Mouse (Mus musculus) heart, adult 2 months (tissue): ENCODE measurements around the gene Zfp629. TPM values are rescaled to one million over a fixed set of nuclear protein-coding genes. Genes with fewer than 3 reads are reported as not detected.
"Not testable (repeated sequence)": the region's sequence is repeated elsewhere in the genome, so short reads cannot be mapped to it uniquely, and the experiment has no call there.

Source experiments
- DNase-seq, 2 experiments: peaks; one replicate each; pipeline ENCODE4 v3.0.0; 2021
- H3K27ac ChIP-seq: fragments of 200-600 bp; 2 replicates; pipeline ENCODE4 v1.8.1; 2022
- H3K27me3 ChIP-seq: fragments of 200-500 bp; 2 replicates; pipeline ENCODE4 v1.6.1; 2012; ENCODE audit warnings: mild to moderate bottlenecking, low read length, inconsistent platforms, mixed read lengths; ENCODE audit not compliant: control insufficient read depth, insufficient read depth
- H3K36me3 ChIP-seq: fragments of 200-500 bp; 2 replicates; pipeline ENCODE4 v1.6.1; 2012; ENCODE audit warnings: low read length, inconsistent platforms; ENCODE audit not compliant: control insufficient read depth, insufficient read depth
- H3K4me1 ChIP-seq: fragments of 200-500 bp; 2 replicates; pipeline ENCODE4 v1.6.1; 2011; ENCODE audit warnings: low read length; ENCODE audit not compliant: control insufficient read depth, insufficient read depth
- H3K4me3 ChIP-seq: fragments of 200-600 bp; 2 replicates; pipeline ENCODE4 v1.8.1; 2022
- H3K79me2 ChIP-seq: fragments of 200-500 bp; replicated peaks from 2 replicates; pipeline ENCODE4 v1.6.1; 2012; ENCODE audit warnings: mild to moderate bottlenecking, inconsistent platforms, low read length, moderate library complexity, mixed read lengths; ENCODE audit not compliant: control insufficient read depth, insufficient read depth
- H3K9ac ChIP-seq: fragments of 200-500 bp; 2 replicates; pipeline ENCODE4 v1.6.1; 2012; ENCODE audit warnings: low read depth, mild to moderate bottlenecking, control low read depth, inconsistent platforms, low read length, mixed read lengths
- CTCF ChIP-seq: fragments of 200-600 bp; IDR thresholded peaks from 2 replicates; pipeline ENCODE4 v1.8.1; 2022; ENCODE audit warnings: antibody characterized with exemption, mild to moderate bottlenecking, moderate library complexity
- EP300 ChIP-seq: fragments of 200-500 bp; IDR thresholded peaks from 2 replicates; pipeline ENCODE4 v1.6.1; 2011; ENCODE audit warnings: low read depth, low read length, control low read depth; ENCODE audit not compliant: insufficient read depth
- POLR2A ChIP-seq: fragments of 200-500 bp; IDR thresholded peaks from 2 replicates; pipeline ENCODE4 v1.6.1; 2011; ENCODE audit warnings: mild to moderate bottlenecking, low read depth, low read length, control low read depth; ENCODE audit not compliant: insufficient read depth
- WGBS: fragments of 180-500 bp; shearing (Covaris S2); methylation state at CpG from one replicate; pipeline ENCODE4 v1.1.7; 2018; 5-methylcytosine and 5-hydroxymethylcytosine counted together
- intact Hi-C: fragments of 180-260 bp; cut with DNase I; formaldehyde crosslinking; loops from one replicate; pipeline ENCODE4 v1.15.1; 2025
- polyA plus RNA-seq: library from polyadenylated mRNA; depleted of rRNA; stranded (reverse); fragments of >200 nt; gene quantifications from 2 replicates; pipeline ENCODE4 v1.2.3, GENCODE M21; 2012
- total RNA-seq, 2 experiments: library from RNA; stranded (reverse); gene quantifications; 2 replicates each; pipeline ENCODE4 v1.2.3; 2021

The Zfp629 gene
- total and polyA plus RNA-seq, 3 experiments, result 12.5 to 24.9 (median 17.7) TPM

DNA sequence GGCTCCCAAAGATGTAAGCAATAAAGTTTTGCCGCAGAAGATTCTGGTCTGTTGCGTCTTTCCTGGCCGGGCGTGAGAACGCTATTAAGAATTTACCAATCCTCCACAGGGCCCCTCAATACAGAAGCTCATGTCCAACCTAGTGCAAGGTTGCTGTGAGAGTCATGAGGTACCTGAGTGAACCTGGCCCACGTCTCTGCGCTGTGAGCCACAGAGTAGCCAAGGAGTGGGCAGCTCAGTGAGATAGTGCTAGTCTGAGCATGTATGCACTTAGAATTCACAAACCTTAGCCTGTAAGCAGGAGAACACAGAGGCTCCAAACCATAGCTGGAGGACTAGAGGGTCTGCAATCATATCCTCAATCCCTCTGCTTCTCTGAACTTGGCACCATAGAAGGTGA, 10.4 kb upstream of the Zfp629 start:
- H3K4me3 ChIP-seq, result no peak overlapping the region
- H3K9ac ChIP-seq, result no peak overlapping the region
- intact Hi-C loops, result no loop called here
- WGBS, result 97% methylated on average over 7 of the region's 7 CpGs
- no peak overlapping the region for H3K27ac ChIP-seq
- TF ChIP-seq POLR2A, result no peak
- no peak for TF ChIP-seq EP300
- no peak for TF ChIP-seq CTCF
- no peaks in the 10 kb centered on the region for H3K79me2 ChIP-seq
- no peaks in the 10 kb centered on the region for H3K27me3 ChIP-seq
- no peaks in the 10 kb centered on the region for H3K4me1 ChIP-seq
- DNase-seq, result no peak
- no peaks in the 10 kb centered on the region for H3K36me3 ChIP-seq

DNA sequence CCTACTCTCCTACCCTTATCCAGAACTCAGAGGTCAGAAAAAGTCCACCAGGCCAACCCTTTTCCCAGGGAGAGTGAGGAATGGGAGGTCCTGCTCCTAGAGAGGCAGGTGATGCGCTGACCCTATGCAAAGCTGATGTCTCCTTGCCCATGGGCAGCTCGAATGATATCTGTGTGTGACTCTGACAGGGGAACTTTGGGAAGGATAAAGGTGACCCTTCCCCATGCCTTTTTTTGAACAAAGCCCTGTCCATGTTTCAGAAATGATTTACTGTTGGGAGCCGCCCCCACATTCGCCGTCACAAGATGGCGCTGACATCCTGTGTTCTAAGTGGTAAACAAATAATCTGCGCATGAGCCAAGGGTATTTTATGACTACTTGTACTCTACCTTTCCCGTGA, 2.8 kb upstream of the Zfp629 start:
- H3K27ac ChIP-seq, H3K4me1 ChIP-seq, H3K9ac ChIP-seq, H3K36me3 ChIP-seq, H3K4me3 ChIP-seq, DNase-seq, H3K79me2 ChIP-seq, H3K27me3 ChIP-seq: not testable (repeated sequence)
- intact Hi-C loops, result loop anchor here (5.0 kb wide), 1 partner anchor 259 kb away; the partner anchor contains the start of genes Zfp646 and Zfp668
- 91% methylated on average over 7 of the region's 8 CpGs for WGBS

DNA sequence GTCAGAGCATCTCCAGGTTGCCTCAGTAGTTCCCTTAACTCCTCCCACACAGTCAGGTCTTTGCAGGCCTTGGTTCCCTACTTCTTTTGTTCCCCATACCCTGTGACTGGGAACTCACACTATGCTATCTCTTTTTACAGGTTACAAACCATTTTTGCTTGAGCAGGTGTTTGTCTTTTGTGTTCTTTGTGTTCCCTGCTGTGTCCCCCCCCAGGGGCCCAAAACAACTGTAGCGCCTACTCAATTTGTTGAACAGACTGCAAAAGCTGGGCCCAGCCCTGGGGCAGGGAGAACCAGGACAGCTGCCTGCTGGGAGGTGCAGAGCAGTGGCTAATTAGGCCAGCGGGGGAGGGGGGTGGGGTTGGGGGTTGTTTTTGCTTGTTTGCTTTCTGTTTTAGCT, 2.4 kb upstream of the Zfp629 start:
- no peak overlapping the region for H3K4me3 ChIP-seq
- H3K4me1 ChIP-seq, result peaks cover 5% of the 10 kb centered on the region
- no peak overlapping the region for H3K9ac ChIP-seq
- H3K27ac ChIP-seq, result no peak overlapping the region
- TF ChIP-seq POLR2A, result no peak
- TF ChIP-seq EP300, result no peak
- no peak for TF ChIP-seq CTCF
- no peaks in the 10 kb centered on the region for H3K36me3 ChIP-seq
- H3K79me2 ChIP-seq, result no peaks in the 10 kb centered on the region
- WGBS, result 79% methylated on average over 2 of the region's 2 CpGs
- H3K27me3 ChIP-seq, result no peaks in the 10 kb centered on the region
- intact Hi-C loops, result loop anchor here (5.0 kb wide), 1 partner anchor 259 kb away; the partner anchor contains the start of genes Zfp646 and Zfp668
- no peak for DNase-seq

DNA sequence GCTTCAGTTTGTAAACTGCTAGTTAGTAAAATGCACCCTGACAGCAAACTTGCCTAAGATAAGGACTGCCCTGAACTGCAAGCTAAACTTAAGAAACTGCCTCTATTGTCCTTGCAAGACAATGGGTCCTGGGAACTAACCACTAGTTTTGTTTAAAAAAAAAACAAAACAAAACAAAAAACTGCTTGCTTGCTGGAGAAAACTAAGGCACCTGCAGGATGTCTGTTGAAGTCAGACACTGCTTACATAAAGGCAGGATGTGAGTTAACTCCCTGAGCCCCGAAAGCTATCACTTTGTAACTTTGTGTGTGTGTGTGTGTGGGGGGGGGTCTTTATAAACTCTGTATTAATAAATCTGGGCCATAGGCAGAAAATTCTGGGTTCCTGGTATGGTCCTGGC, 1.3 kb upstream of the Zfp629 start:
- Histone ChIP-seq H3K36me3 (no peaks in the 10 kb centered on the region), H3K4me1 (peaks cover 5% of the 10 kb centered on the region), H3K27ac (no peak overlapping the region), H3K27me3 (no peaks in the 10 kb centered on the region), H3K9ac (no peak overlapping the region), H3K79me2 (no peaks in the 10 kb centered on the region), H3K4me3 (no peak overlapping the region)
- DNase-seq, result no peak
- intact Hi-C loops, result loop anchor here (5.0 kb wide), 1 partner anchor 260 kb away; the partner anchor contains the start of genes Zfp646 and Zfp668
- 53% methylated on average over 1 of the region's 1 CpGs for WGBS
- TF ChIP-seq POLR2A, result no peak
- TF ChIP-seq EP300, result no peak
- TF ChIP-seq CTCF, result no peak

DNA sequence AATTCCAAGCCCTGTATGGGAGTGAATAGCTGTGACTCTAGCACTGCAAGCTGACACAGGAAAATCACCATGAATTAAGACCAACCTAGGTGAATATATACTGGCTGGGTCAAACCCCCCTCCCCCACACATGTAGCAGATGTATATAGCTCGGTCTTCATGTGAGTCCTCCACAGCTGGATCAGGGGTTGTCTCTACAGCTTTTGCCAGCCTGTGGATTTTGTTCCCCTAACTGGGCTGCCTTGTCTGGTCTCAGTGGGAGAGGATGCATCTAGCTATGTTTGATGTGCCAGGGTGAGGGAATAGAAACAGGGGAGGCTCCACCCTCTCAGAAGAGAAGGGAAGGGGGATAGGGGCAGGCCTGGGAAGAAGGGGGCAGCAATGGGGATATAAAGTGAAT, 739 bp upstream of the Zfp629 start:
- Histone ChIP-seq H3K9ac (no peak overlapping the region), H3K4me3 (no peak overlapping the region), H3K4me1 (peaks cover 5% of the 10 kb centered on the region), H3K79me2 (no peaks in the 10 kb centered on the region), H3K27me3 (no peaks in the 10 kb centered on the region), H3K27ac (no peak overlapping the region), H3K36me3 (no peaks in the 10 kb centered on the region)
- TF ChIP-seq POLR2A (no peak), CTCF (no peak), EP300 (no peak)
- 36% methylated on average over 1 of the region's 1 CpGs for WGBS
- DNase-seq, result no peak
- intact Hi-C loops, result loop anchor here (5.0 kb wide), 1 partner anchor 261 kb away; the partner anchor contains the start of genes Zfp646 and Zfp668

DNA sequence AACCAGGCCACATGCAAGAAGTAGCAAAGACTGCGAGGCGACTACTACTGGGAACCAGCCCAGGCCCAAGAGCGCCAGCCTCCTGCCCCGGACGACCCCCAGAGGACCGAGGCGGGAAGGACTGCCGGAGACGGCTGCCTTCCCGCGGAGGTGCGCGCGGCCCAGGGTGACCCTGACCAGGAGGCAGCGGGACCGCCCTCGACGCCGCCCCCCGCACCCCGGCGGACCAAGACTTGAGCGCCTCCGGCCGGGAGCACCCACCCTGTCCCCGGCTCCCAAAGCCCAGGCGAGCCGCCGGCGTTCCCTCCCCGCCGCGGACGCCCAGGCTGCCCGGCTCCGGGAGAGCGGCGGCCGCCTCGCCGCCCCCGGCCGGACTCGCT, 1.1 kb downstream of the Zfp629 start:
- Histone ChIP-seq H3K36me3 (no peaks in the 10 kb centered on the region), H3K79me2 (no peaks in the 10 kb centered on the region), H3K27me3 (no peaks in the 10 kb centered on the region), H3K4me1 (peaks cover 5% of the 10 kb centered on the region), H3K27ac (peak overlapping the region; percentile 89), H3K4me3 (peak overlapping the region; percentile 99), H3K9ac (peak overlapping the region; percentile 90)
- peak; percentile 11; the same call in 1 of the 2 replicates for TF ChIP-seq CTCF
- TF ChIP-seq EP300, result no peak
- TF ChIP-seq POLR2A, result no peak; the same call in 1 of the 2 replicates
- 1% methylated on average over 37 of the region's 44 CpGs for WGBS
- peak; percentile 77 to 79 for DNase-seq
- intact Hi-C loops, result loop anchor here (5.0 kb wide), 1 partner anchor 267 kb away; the partner anchor contains the start of gene Zfp768
